Mouse (Mus musculus) neutrophil, adult 65 days (primary cell): ENCODE data around the gene Abcg5. TPM values are rescaled to one million over a fixed set of nuclear protein-coding genes. Genes with fewer than 3 reads are reported as not detected.

Experiments used
- total RNA-seq: library from RNA; stranded (reverse); gene quantifications from 2 replicates; pipeline ENCODE4 v1.2.4, GENCODE M21; 2023

The Abcg5 gene
- total RNA-seq, result not detected in 2 replicates

DNA sequence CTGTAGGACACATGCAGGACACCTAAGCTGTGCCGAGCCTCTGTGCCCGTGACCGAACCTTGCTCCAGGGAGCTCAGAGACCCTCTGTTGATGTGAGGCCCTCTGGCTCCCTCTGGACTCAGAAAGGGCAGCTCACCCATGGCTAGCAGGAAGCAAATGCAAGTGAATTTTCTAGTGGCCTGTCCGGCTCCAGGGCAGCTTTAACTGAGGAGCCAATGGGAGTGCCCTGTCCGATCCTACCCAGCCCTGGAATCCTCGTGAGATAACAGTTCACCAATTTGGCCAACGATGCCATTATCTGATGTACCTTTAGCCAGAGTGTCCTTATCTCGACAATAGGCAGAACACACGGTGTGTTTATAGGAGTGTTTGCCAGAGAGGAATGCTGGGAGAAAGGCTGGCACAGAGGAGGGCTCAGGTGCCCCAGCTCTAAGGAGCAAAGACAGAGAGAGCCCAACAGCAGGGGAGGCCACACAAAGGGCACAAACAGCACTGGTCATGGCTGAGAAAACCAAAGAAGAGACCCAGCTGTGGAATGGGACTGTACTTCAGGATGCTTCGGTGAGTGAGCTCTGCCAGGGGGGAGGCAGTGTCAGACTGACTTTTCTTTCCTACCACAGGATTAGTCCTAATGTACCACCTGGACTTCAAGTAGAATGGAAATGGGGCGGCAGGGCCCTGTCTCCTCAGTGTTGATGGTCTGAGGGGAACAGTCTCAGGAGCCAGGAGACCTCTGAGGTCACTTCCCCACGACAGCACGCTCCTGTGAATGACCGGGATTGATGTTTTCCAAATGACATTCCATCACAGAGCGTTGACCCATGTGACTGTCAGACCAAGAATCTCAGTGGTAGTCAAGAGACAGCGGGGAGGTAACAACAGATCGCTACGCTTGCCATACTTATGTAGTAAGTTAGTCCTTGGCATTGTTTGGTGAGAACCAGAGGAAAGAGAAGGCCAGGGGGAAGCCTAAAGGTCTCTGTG lies at the start of gene Abcg5:
TSS of gene Abcg5 (minus strand) at position 278 of the 984 bp plus-strand sequence.

DNA sequence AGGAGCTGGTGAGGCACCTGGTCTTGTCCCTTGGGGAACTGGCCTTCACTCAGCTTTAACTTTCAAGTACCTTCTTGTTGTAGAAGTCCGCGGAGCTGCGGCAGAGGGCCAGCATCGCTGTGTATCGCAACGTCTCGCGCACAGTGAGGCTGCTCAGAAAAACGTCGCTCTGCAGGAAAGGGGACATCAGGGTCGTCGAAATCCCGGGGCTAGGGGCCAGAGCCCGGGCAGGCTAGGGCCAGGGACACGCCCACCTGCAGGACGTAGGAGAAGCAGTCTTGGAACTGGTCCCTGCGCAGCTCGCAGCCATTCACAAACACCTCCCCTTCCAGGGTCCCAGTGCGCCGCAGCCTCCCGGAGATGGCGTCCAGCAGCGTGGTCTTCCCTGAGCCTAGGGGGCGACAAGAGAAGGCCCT lies 6.9 kb downstream of the Abcg5 start, which contains the start of gene Abcg8:
TSS of gene Abcg8 (plus strand) at position 352 of the 416 bp plus-strand sequence.

GRCm38 (mm10) chr17:84626276-84626856 lies 56.4 kb downstream of the Abcg5 start, which contains the start of gene Dync2li1:
Gene Dync2li1 (plus strand): TSS chr17:84626496.

Other genes starting within 250 kb of the Abcg5 start
- gene Thada, start 216.8 kb downstream of the Abcg5 start, total RNA-seq, result 9.1 and 23.0 TPM in 2 replicates
- not detected in 2 replicates for gene Plekhh2, start 171.1 kb downstream of the Abcg5 start, total RNA-seq
- 0.88 and 1.0 TPM in 2 replicates for gene Dync2li1, start 56.5 kb downstream of the Abcg5 start, total RNA-seq
- gene Abcg8, start 6.7 kb downstream of the Abcg5 start, total RNA-seq, result not detected in 2 replicates
- 12.1 and 13.5 TPM in 2 replicates for gene Lrpprc, start 107.8 kb upstream of the Abcg5 start, total RNA-seq